Mouse (Mus musculus): Measurements from ENCODE around the gene Aif1.

DNA sequence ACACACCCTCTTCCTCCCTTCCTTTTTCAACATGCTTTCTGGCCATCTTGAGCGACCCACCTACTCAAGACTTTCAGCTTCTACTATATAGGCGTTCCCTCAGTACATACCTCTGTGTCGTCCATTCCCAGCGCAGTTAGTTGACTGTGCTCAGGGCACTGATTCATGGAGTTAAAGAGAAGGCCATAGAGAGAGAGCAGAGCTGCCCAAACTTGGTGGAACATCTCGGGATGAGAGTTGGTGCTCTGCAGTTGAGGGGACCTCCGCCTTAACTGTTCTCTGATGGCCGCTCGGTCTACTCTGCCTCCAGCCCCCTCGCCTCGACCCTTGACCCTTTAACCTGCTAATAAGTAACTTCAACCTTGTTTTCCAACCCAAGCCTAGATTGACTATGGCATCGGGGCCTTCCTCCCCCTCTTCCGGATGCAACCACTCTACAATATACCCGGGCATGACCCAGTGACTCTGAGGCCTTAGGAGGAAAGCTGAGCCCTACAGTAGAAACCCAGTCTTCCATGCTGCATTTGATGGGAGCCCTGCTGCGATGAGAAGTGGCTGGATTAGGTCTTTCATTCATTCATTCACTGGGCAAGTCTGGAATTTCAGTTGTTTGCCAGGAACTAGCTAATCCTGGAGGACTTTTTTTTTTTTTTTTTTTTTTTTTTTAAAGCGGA, 44.2 kb downstream of the Aif1 start, which contains the start of gene Apom:
- no peak for TF ChIP-seq POLR2AphosphoS2 (IDR thresholded peaks at IDR 0.05; ENCODE audit: low read depth, low read length)
- TF ChIP-seq EP300 (IDR thresholded peaks at IDR 0.05; ENCODE audit: low read length), result no peak
- no peak for TF ChIP-seq ZMIZ1 (IDR thresholded peaks at IDR 0.05; ENCODE audit: low read depth, low read length)
- TF ChIP-seq CHD1 (IDR thresholded peaks at IDR 0.05; ENCODE audit: low read depth, low read length), result no peak
- no peak for TF ChIP-seq POLR2A (IDR thresholded peaks at IDR 0.05; ENCODE audit: low read depth, low read length)
- TF ChIP-seq CTCF (conservative IDR thresholded peaks at IDR 0.05 in 1 of 2, IDR thresholded peaks at IDR 0.05 in 1 of 2; ENCODE audit: low read depth in 2 of 2, low read length in 2 of 2), result no peak
- no peak for TF ChIP-seq SMC3 (IDR thresholded peaks at IDR 0.05; ENCODE audit: low read depth, low read length)
- no peak for TF ChIP-seq USF2 (conservative IDR thresholded peaks at IDR 0.05; ENCODE audit: low read depth, low read length)

All from CH12.LX (cell line).